Mouse (Mus musculus): ENCODE measurements at regions not wholly inside any gene's neighbourhood (a gene's known extent, or its start where the extent isn't known, plus 50 kb on each side); places are given as distances from the start of the nearest gene placed in this dataset.

GRCm38 (mm10) chr12:26654251-26654650, 185.2 kb downstream of the Cmpk2 start:
- no peak for ATAC-seq (ENCODE audit: low read depth)
- WGBS (ENCODE audit: insufficient replicate concordance): 78% methylated on average over 2 of the region's 2 CpGs
- no peaks in the 10 kb centered on the region for H3K27me3 ChIP-seq
- H3K4me3 ChIP-seq (replicated peaks): no peak overlapping the region
- no peaks in the 10 kb centered on the region for H3K9me3 ChIP-seq (replicated peaks)
- H3K36me3 ChIP-seq: no peaks in the 10 kb centered on the region
- no peak overlapping the region for H3K9ac ChIP-seq
- no peak for DNase-seq
- no peaks in the 10 kb centered on the region for H3K4me1 ChIP-seq (replicated peaks)
- H3K4me2 ChIP-seq: no peak overlapping the region
- H3K27ac ChIP-seq: no peak overlapping the region

DNA sequence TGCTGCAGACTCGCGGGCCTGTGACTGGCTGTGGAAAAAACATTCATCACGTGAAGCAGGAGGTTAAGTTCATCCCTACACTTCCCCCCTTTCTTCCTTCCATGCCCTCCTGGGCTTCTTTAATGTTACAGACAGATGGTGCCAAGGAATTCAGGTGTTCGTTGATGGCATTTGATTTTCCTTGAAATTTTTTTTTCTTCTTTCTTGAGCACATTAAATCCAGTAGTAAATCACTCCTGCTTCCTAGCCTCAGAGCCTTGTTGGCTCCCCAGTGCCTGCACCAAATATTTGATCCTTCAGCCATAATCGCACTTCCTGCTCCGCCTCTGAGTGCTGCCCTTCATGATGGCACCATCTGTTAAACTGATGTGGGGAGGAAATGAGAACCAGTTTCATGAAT, 184.8 kb downstream of the Cmpk2 start:
- DNase-seq: no peak
- H3K36me3 ChIP-seq: no peaks in the 10 kb centered on the region
- no peaks in the 10 kb centered on the region for H3K27me3 ChIP-seq
- H3K4me3 ChIP-seq (replicated peaks): no peak overlapping the region
- H3K27ac ChIP-seq: no peak overlapping the region
- no peak for ATAC-seq (ENCODE audit: low read depth)
- H3K9ac ChIP-seq: no peak overlapping the region
- no peaks in the 10 kb centered on the region for H3K9me3 ChIP-seq (replicated peaks)
- no peaks in the 10 kb centered on the region for H3K4me1 ChIP-seq (replicated peaks)
- no peak overlapping the region for H3K4me2 ChIP-seq
- WGBS (ENCODE audit: insufficient replicate concordance): 51% methylated on average over 6 of the region's 6 CpGs

GRCm38 (mm10) chr12:26646141-26646540, 177.1 kb downstream of the Cmpk2 start:
- H3K9me3 ChIP-seq (replicated peaks): no peaks in the 10 kb centered on the region
- DNase-seq: no peak

GRCm38 (mm10) chr12:26635665-26636241, 166.7 kb downstream of the Cmpk2 start:
- Histone ChIP-seq H3K4me3 (replicated peaks) (no peak overlapping the region), H3K4me2 (no peak overlapping the region), H3K9me3 (replicated peaks) (no peaks in the 10 kb centered on the region), H3K36me3 (no peaks in the 10 kb centered on the region), H3K27ac (no peak overlapping the region), H3K27me3 (no peaks in the 10 kb centered on the region), H3K4me1 (replicated peaks) (no peaks in the 10 kb centered on the region), H3K9ac (no peak overlapping the region)
- ATAC-seq (ENCODE audit: low read depth) (no peak), DNase-seq (no peak)
- 34% methylated on average over 4 of the region's 4 CpGs for WGBS (ENCODE audit: insufficient replicate concordance)

More at GRCm38 (mm10) chr12:26646141-26646540, 177.1 kb downstream of the Cmpk2 start:
- H3K4me3 ChIP-seq (replicated peaks): no peak overlapping the region
- H3K9ac ChIP-seq: no peak overlapping the region
- no peaks in the 10 kb centered on the region for H3K36me3 ChIP-seq
- ATAC-seq (ENCODE audit: low read depth): no peak
- H3K27ac ChIP-seq: no peak overlapping the region
- H3K4me1 ChIP-seq (replicated peaks): no peaks in the 10 kb centered on the region
- H3K4me2 ChIP-seq: no peak overlapping the region
- H3K27me3 ChIP-seq: no peaks in the 10 kb centered on the region

- H3K4me2 ChIP-seq: no peak overlapping the region
- H3K4me3 ChIP-seq (replicated peaks): no peak overlapping the region
- no peaks in the 10 kb centered on the region for H3K36me3 ChIP-seq
- WGBS (ENCODE audit: insufficient replicate concordance): 53% methylated on average over 3 of the region's 3 CpGs
- H3K9ac ChIP-seq: no peak overlapping the region
- H3K27me3 ChIP-seq: no peaks in the 10 kb centered on the region
- H3K4me1 ChIP-seq (replicated peaks): no peaks in the 10 kb centered on the region
- H3K27ac ChIP-seq: no peak overlapping the region
- H3K9me3 ChIP-seq (replicated peaks): no peaks in the 10 kb centered on the region
- no peak for DNase-seq
- no peak for ATAC-seq (ENCODE audit: low read depth)
Measured at GRCm38 (mm10) chr12:26635253-26635652, 166.2 kb downstream of the Cmpk2 start.

GRCm38 (mm10) chr12:26631795-26632122, 162.8 kb downstream of the Cmpk2 start:
- Histone ChIP-seq H3K27me3 (no peaks in the 10 kb centered on the region), H3K4me3 (replicated peaks) (no peak overlapping the region), H3K9me3 (replicated peaks) (no peaks in the 10 kb centered on the region), H3K4me1 (replicated peaks) (no peaks in the 10 kb centered on the region), H3K36me3 (no peaks in the 10 kb centered on the region), H3K4me2 (no peak overlapping the region), H3K9ac (no peak overlapping the region), H3K27ac (no peak overlapping the region)
- DNase-seq: no peak
- ATAC-seq (ENCODE audit: low read depth): no peak
- WGBS (ENCODE audit: insufficient replicate concordance): 31% methylated on average over 1 of the region's 1 CpGs

DNA sequence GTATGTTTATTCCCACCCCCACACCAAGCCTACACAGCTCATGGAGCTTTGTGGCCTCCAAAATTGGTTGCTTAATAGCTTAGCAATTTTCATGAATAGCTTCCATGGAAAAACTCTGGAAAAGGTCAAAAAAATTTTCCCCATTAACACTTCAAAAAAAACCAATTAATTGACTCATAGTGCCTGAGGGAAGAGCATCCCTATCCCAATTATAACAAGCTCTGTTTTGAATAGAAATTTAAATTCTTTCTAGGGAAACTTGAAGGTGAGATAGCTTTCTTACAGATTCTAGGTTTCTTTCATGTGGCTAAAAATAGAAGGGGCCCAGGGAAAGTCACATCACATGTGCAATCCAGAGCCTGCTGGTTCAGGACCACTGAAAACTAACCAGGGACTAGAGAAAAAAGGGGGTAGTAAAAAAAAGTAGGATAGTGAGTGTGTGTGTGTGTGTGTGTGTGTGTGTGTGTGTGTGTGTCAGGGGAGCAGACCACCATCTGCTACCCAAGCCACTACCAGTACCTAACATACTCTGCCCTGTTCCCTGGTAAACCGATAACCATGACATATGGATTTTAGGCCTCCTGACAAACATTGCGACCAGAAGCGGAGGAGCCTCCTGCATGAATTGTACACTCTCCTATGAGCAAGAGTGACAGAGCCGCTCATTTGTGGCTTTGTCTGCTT, 162.2 kb downstream of the Cmpk2 start:
- no peaks in the 10 kb centered on the region for H3K9me3 ChIP-seq (replicated peaks)
- H3K27ac ChIP-seq: no peak overlapping the region
- H3K9ac ChIP-seq: no peak overlapping the region
- no peak for ATAC-seq (ENCODE audit: low read depth)
- 65% methylated on average over 4 of the region's 4 CpGs for WGBS (ENCODE audit: insufficient replicate concordance)
- H3K27me3 ChIP-seq: no peaks in the 10 kb centered on the region
- DNase-seq: no peak
- H3K4me1 ChIP-seq (replicated peaks): no peaks in the 10 kb centered on the region
- no peak overlapping the region for H3K4me3 ChIP-seq (replicated peaks)
- no peaks in the 10 kb centered on the region for H3K36me3 ChIP-seq
- no peak overlapping the region for H3K4me2 ChIP-seq

- Histone ChIP-seq H3K4me3 (replicated peaks) (no peak overlapping the region), H3K4me1 (replicated peaks) (no peaks in the 10 kb centered on the region), H3K27ac (no peak overlapping the region), H3K4me2 (no peak overlapping the region), H3K27me3 (no peaks in the 10 kb centered on the region), H3K9me3 (replicated peaks) (no peaks in the 10 kb centered on the region), H3K36me3 (no peaks in the 10 kb centered on the region), H3K9ac (no peak overlapping the region)
- no peak for DNase-seq
- WGBS (ENCODE audit: insufficient replicate concordance): 69% methylated on average over 12 of the region's 12 CpGs
- no peak for ATAC-seq (ENCODE audit: low read depth)
Measured at GRCm38 (mm10) chr12:26621135-26621932, 152.3 kb downstream of the Cmpk2 start.

DNA sequence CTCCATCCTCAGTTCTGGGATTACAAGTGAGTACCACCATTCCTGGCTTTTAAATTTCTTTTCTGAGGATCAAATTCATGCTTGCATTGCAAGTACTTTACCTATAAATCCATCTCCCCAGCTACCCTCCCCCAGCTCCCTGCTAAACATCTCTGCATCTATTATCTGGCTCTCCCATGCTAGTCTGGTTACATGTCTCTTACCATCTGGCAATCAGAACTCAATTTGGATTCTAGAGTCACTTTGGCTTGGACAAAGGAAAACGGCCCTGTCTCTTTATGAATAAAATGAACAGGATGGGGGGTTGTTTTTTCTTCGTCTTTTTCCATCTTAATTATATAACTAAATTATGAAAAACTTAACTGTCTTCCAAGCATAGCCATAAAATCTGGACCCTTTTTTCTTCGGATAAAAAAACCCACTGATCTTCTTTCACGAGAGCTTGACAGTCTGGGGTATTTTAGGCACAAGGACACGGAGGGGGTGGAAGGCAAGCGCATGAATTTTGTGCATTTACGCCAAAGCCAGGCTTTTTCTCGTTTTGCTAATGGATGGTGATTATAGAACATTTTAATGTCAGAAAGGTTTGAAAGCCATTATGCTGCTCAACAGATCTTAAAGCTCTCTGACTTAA, 151.6 kb downstream of the Cmpk2 start:
- no peaks in the 10 kb centered on the region for H3K36me3 ChIP-seq
- H3K27ac ChIP-seq: no peak overlapping the region
- H3K27me3 ChIP-seq: no peaks in the 10 kb centered on the region
- no peak overlapping the region for H3K4me3 ChIP-seq (replicated peaks)
- no peak overlapping the region for H3K9ac ChIP-seq
- 61% methylated on average over 8 of the region's 8 CpGs for WGBS (ENCODE audit: insufficient replicate concordance)
- H3K4me2 ChIP-seq: no peak overlapping the region
- no peaks in the 10 kb centered on the region for H3K4me1 ChIP-seq (replicated peaks)
- ATAC-seq (ENCODE audit: low read depth) (no peak), DNase-seq (no peak)
- H3K9me3 ChIP-seq (replicated peaks): no peaks in the 10 kb centered on the region

GRCm38 (mm10) chr12:26617969-26618368, 149.0 kb downstream of the Cmpk2 start:
- Histone ChIP-seq H3K4me2 (no peak overlapping the region), H3K27ac (no peak overlapping the region), H3K4me3 (replicated peaks) (no peak overlapping the region), H3K4me1 (replicated peaks) (no peaks in the 10 kb centered on the region), H3K27me3 (no peaks in the 10 kb centered on the region), H3K9ac (no peak overlapping the region), H3K36me3 (no peaks in the 10 kb centered on the region), H3K9me3 (replicated peaks) (no peaks in the 10 kb centered on the region)
- no peak for ATAC-seq (ENCODE audit: low read depth)
- 70% methylated on average over 3 of the region's 3 CpGs for WGBS (ENCODE audit: insufficient replicate concordance)
- no peak for DNase-seq

DNA sequence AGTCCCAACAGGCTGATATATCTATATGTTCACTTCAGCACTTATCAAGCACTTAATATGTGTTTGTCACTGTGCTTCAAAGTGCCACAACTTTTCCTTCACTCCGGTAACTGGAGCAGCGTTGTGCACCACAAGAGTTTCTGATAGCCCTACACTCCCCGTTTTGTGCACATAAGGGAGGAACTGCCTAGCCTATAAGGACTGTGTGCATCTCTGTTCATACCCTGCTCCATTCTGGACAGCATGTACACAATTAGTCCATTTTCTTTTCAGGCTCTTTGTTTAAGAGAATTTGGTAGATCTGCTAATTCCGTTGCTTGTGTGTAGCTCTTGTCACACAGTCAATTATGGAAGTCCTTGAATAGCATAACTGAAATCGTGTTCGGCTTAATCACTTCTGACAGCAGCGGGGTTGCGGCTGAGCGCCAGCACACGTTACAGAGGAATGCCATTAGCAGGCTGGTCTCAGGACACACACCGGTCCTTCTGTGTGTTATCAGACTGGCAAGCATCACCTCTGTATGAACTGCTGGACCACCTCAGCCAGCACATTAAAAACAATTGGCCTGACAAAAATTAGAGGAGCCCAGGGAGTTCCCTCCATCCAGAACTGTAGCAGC, 144.2 kb downstream of the Cmpk2 start:
- DNase-seq (no peak), ATAC-seq (ENCODE audit: low read depth) (no peak)
- H3K9ac ChIP-seq: no peak overlapping the region
- no peaks in the 10 kb centered on the region for H3K36me3 ChIP-seq
- WGBS (ENCODE audit: insufficient replicate concordance): 76% methylated on average over 11 of the region's 11 CpGs
- H3K4me1 ChIP-seq (replicated peaks): no peaks in the 10 kb centered on the region
- no peaks in the 10 kb centered on the region for H3K27me3 ChIP-seq
- H3K27ac ChIP-seq: no peak overlapping the region
- no peak overlapping the region for H3K4me2 ChIP-seq
- no peaks in the 10 kb centered on the region for H3K9me3 ChIP-seq (replicated peaks)
- no peak overlapping the region for H3K4me3 ChIP-seq (replicated peaks)

Measured in liver, embryonic 13.5 days (tissue).